In the genomic region with DNA sequence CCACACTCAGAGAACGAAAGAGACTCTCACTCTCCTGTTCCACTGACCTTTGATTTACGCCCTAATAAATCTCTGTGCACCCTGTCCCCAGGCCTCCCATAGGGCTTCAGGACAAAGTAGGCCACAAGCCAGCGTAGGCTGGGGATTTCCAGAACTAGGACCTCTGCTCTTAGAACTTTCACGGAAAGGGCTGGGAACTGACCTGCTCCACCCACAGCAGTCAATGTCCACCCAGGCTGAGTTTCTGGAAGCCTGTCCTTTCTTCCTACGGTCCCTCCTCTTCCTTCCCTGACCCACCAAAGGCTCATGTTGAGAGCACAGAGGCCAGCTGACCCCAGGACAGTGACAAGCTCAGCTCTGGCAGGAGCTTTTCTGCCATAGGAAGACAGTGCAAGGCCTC, we compare ENCODE assay signal across 12 mouse cellular contexts. TPM values are rescaled to one million over a fixed set of nuclear protein-coding genes. Genes with fewer than 3 reads are reported as not detected.
DNase-seq lines count a peak whose midpoint lies in the region; ATAC-seq and TF ChIP-seq lines count a peak whose summit lies in the region.
"Had no signal": no experiment of that assay in that cellular context is flagged by ENCODE, and none has a peak within 500 bp of the region (broad histone marks: within the 10 kb centered on the region; RNA-seq: fewer than 3 reads in every experiment).

No protein-coding gene starts in this region.

- 0 out of 2 replicates have a peak, but pooled peaks cover 1% of the 10 kb centered on the region for H3K4me1 ChIP-seq in kidney, embryonic 14.5 days (ENCODE audit: control insufficient read depth, insufficient read depth, low read length)
- peaks cover under 1% of the 10 kb centered on the region for H3K4me1 ChIP-seq in intestine, postnatal 0 days (replicated peaks; ENCODE audit: control insufficient read depth, insufficient read depth, low read length)
- H3K4me1 ChIP-seq in liver, embryonic 14.5 days (replicated peaks; ENCODE audit: control insufficient read depth in 2 of 2, insufficient read depth in 2 of 2, low read length in 1 of 2), result peaks cover 11 to 36% of the 10 kb centered on the region in 2 experiments

- no peak for ATAC-seq in kidney, embryonic 14.5 days (ENCODE audit: low FRiP score, low TSS enrichment)
- ATAC-seq in intestine, postnatal 0 days, result peak; percentile 94
- peak; percentile 42; the same call in 1 of the 2 replicates for ATAC-seq in liver, embryonic 14.5 days (ENCODE audit: insufficient read depth)
- no peak for ATAC-seq in CD4-positive, CD25-positive, alpha-beta regulatory T cell, adult 4 months
- ATAC-seq: forebrain, embryonic 16.5 days had no signal

- H3K27me3 ChIP-seq in kidney, embryonic 14.5 days (ENCODE audit: control insufficient read depth, insufficient read depth, low read length), result no peaks in the 10 kb centered on the region
- H3K27me3 ChIP-seq in intestine, postnatal 0 days (replicated peaks; ENCODE audit: control insufficient read depth, insufficient read depth, low read length), result no peaks in the 10 kb centered on the region
- no peaks in the 10 kb centered on the region for H3K27me3 ChIP-seq in liver, embryonic 14.5 days (ENCODE audit: control insufficient read depth, insufficient read depth, low read length)

- H3K27ac ChIP-seq in kidney, embryonic 14.5 days (ENCODE audit: low read depth, low read length), result no peak overlapping the region
- H3K27ac ChIP-seq in intestine, postnatal 0 days (ENCODE audit: low read depth, low read length), result peak overlapping the region; percentile 85
- no peak overlapping the region for H3K27ac ChIP-seq in liver, embryonic 14.5 days
- H3K27ac ChIP-seq: embryonic facial prominence, embryonic 13.5 days had no signal

- no peak overlapping the region for H3K4me3 ChIP-seq in kidney, embryonic 14.5 days (ENCODE audit: low read length)
- no peak overlapping the region for H3K4me3 ChIP-seq in intestine, postnatal 0 days (ENCODE audit: low read depth, low read length)
- no peak overlapping the region for H3K4me3 ChIP-seq in liver, embryonic 14.5 days (ENCODE audit: insufficient read depth in 1 of 2, low read depth in 2 of 2, low read length in 2 of 2)
- H3K4me3 ChIP-seq: embryonic facial prominence, embryonic 13.5 days had no signal

- no peak for TF ChIP-seq CTCF in intestine, postnatal 0 days (IDR thresholded peaks at IDR 0.05; ENCODE audit: low read depth)
- no peak for TF ChIP-seq CTCF in liver, embryonic 14.5 days (IDR thresholded peaks at IDR 0.05; ENCODE audit: low read depth)

- H3K4me2 ChIP-seq in kidney, embryonic 14.5 days (replicated peaks; ENCODE audit: low read depth, low read length), result no peak overlapping the region
- H3K4me2 ChIP-seq in intestine, postnatal 0 days (replicated peaks; ENCODE audit: low read depth), result no peak overlapping the region
- H3K4me2 ChIP-seq in liver, embryonic 14.5 days (ENCODE audit: low read depth), result no peak overlapping the region; the same call in 1 of the 2 replicates
- H3K4me2 ChIP-seq: embryonic facial prominence, embryonic 13.5 days had no signal

- no peak for TF ChIP-seq EP300 in liver, embryonic 14.5 days (IDR thresholded peaks at IDR 0.05; ENCODE audit: low read depth)

- H3K9ac ChIP-seq in kidney, embryonic 14.5 days (ENCODE audit: low read depth, low read length), result no peak overlapping the region
- no peak overlapping the region for H3K9ac ChIP-seq in intestine, postnatal 0 days (ENCODE audit: low read depth, low read length)
- no peak overlapping the region for H3K9ac ChIP-seq in liver, embryonic 14.5 days (replicated peaks)
- H3K9ac ChIP-seq: embryonic facial prominence, embryonic 13.5 days had no signal

- WGBS in kidney, embryonic 14.5 days, result 62% methylated on average over 5 of the region's 5 CpGs
- WGBS in intestine, postnatal 0 days, result 26% methylated on average over 5 of the region's 5 CpGs
- WGBS in liver, embryonic 14.5 days (ENCODE audit: insufficient replicate concordance), result 61% methylated on average over 5 of the region's 5 CpGs

- H3K36me3 ChIP-seq in kidney, embryonic 14.5 days (ENCODE audit: control insufficient read depth, insufficient read depth, low read length), result no peaks in the 10 kb centered on the region
- H3K36me3 ChIP-seq in intestine, postnatal 0 days (ENCODE audit: control insufficient read depth, insufficient read depth), result no peaks in the 10 kb centered on the region
- no peaks in the 10 kb centered on the region for H3K36me3 ChIP-seq in liver, embryonic 14.5 days (replicated peaks; ENCODE audit: control insufficient read depth, insufficient read depth, low read depth)
- H3K36me3 ChIP-seq: embryonic facial prominence, embryonic 13.5 days had no signal

- DNase-seq in adrenal gland, adult (ENCODE audit: inconsistent age in 2 of 2, low spot score in 1 of 2), result peak; percentile 63 to 75
- no peak for DNase-seq in adrenal gland, postnatal 4 days (ENCODE audit: low spot score in 2 of 2)
- DNase-seq in kidney, adult 18-20 months, result peak; percentile 79
- no peak for DNase-seq in liver, embryonic 14.5 days (ENCODE audit: low read depth in 3 of 3, low spot score in 3 of 3)
- no peak for DNase-seq in c-Kit-positive CD71-positive TER-119-positive erythroid progenitor cells, embryonic 14.5 days (ENCODE audit: low spot score)
- DNase-seq: cerebellum, adult 2 months; thymus, postnatal 36 days had no signal

- H3K9me3 ChIP-seq in kidney, embryonic 14.5 days (ENCODE audit: control insufficient read depth, low read length), result no peaks in the 10 kb centered on the region
- H3K9me3 ChIP-seq in intestine, postnatal 0 days (ENCODE audit: control insufficient read depth), result no peaks in the 10 kb centered on the region
- no peaks in the 10 kb centered on the region for H3K9me3 ChIP-seq in liver, embryonic 14.5 days (ENCODE audit: control insufficient read depth, low read length)
- H3K9me3 ChIP-seq: embryonic facial prominence, embryonic 13.5 days had no signal

RNA-seq across cellular contexts. Expression of gene Ier5, which starts 35.3 kb away (rescaled TPM):
- total RNA-seq in adrenal gland, postnatal 4 days (2021), result 10 to 100 TPM; 12.8 to 14.4 TPM
- 13.1 and 14.8 TPM in 2 replicates for polyA plus RNA-seq in kidney, embryonic 14.5 days (2014; fragmentation: Nextera tagmentation; extraction: Ambion mirVana)
- 6.1 and 6.8 TPM in 2 replicates for polyA plus RNA-seq in intestine, postnatal 0 days (2015; fragmentation: Nextera tagmentation; extraction: Ambion mirVana)
- polyA plus RNA-seq in liver, embryonic 14.5 days (2012; rRNA removed), result 4.9 and 5.8 TPM in 2 replicates
- 2.9 and 3.3 TPM in 2 replicates for polyA plus RNA-seq in liver, embryonic 14.5 days (2014; fragmentation: Nextera tagmentation; extraction: Ambion mirVana)
- polyA plus RNA-seq in CD4-positive, CD25-positive, alpha-beta regulatory T cell, adult 4 months (2017; shearing (Covaris generic)), result 10 to 100 TPM in 1 of 2 experiments, 1 to 10 TPM in 1; 4.9 to 12.6 TPM

Comparison
In these comparisons a context has a peak if more than half of its experiments do, and no peak if none do; other contexts are left out.
1. DNase-seq: peak in adrenal gland, adult (2 of 2) and kidney, adult 18-20 months (single experiment); none in adrenal gland, postnatal 4 days (0 of 2), liver, embryonic 14.5 days (0 of 3) and c-Kit-positive CD71-positive TER-119-positive erythroid progenitor cells, embryonic 14.5 days (single experiment).
2. ATAC-seq: peak in intestine, postnatal 0 days (single experiment) and liver, embryonic 14.5 days (single experiment); none in kidney, embryonic 14.5 days (single experiment) and CD4-positive, CD25-positive, alpha-beta regulatory T cell, adult 4 months (single experiment).